Mouse (Mus musculus) intestine, embryonic 16.5 days (tissue): Measurements from ENCODE around the gene Slc39a7. TPM values are rescaled to one million over a fixed set of nuclear protein-coding genes. Genes with fewer than 3 reads are reported as not detected.
"Not testable (repeated sequence)": the region's sequence is repeated elsewhere in the genome, so short reads cannot be mapped to it uniquely, and the experiment has no call there.

ENCODE experiments used
- ATAC-seq: fragments of 200-750 bp; cut with Nextera tagmentation; 2 replicates; pipeline ENCODE4 v1.8.0; 2017; ENCODE audit warnings: moderate TSS enrichment, moderate library complexity
- H3K27ac ChIP-seq: fragments of 300-500 bp; sonication (generic); 2 replicates; pipeline ENCODE4 v1.5.1; 2014; ENCODE audit warnings: mild to moderate bottlenecking, low read length
- H3K27me3 ChIP-seq: fragments of 300-500 bp; sonication (generic); replicated peaks from 2 replicates; pipeline ENCODE4 v1.6.1; 2014; ENCODE audit warnings: low read length, control low read depth, mixed read lengths; ENCODE audit not compliant: control insufficient read depth, insufficient read depth
- H3K36me3 ChIP-seq: fragments of 300-500 bp; sonication (generic); 2 replicates; pipeline ENCODE4 v1.6.1; 2014; ENCODE audit warnings: low read length, control low read depth; ENCODE audit not compliant: control insufficient read depth, insufficient read depth
- H3K4me1 ChIP-seq: fragments of 300-500 bp; sonication (generic); 2 replicates; pipeline ENCODE4 v1.6.1; 2014; ENCODE audit warnings: low read length, control low read depth, mixed read lengths; ENCODE audit not compliant: control insufficient read depth, insufficient read depth
- H3K4me2 ChIP-seq: fragments of 300-500 bp; sonication (generic); 2 replicates; pipeline ENCODE4 v1.6.1; 2014; ENCODE audit warnings: low read depth, low read length, control low read depth
- H3K4me3 ChIP-seq: fragments of 300-500 bp; sonication (generic); 2 replicates; pipeline ENCODE4 v1.5.1; 2014; ENCODE audit warnings: mild to moderate bottlenecking, low read length
- H3K9ac ChIP-seq: fragments of 300-500 bp; sonication (generic); 2 replicates; pipeline ENCODE4 v1.6.1; 2014; ENCODE audit warnings: low read depth, low read length
- H3K9me3 ChIP-seq: fragments of 300-500 bp; sonication (generic); 2 replicates; pipeline ENCODE4 v1.6.1; 2016; ENCODE audit warnings: low read length, control low read depth; ENCODE audit not compliant: control insufficient read depth
- WGBS: fragments of 180-500 bp; shearing (Covaris S2); extraction: QIAGEN DNeasy Blood & Tissue Kit; methylation state at CpG from one replicate; pipeline ENCODE4 v1.1.7; 2014; 5-methylcytosine and 5-hydroxymethylcytosine counted together
- polyA plus RNA-seq: library from polyadenylated mRNA; unstranded; fragments of >200 nt; fragmentation: Nextera tagmentation; extraction: Ambion mirVana; gene quantifications from 2 replicates; pipeline ENCODE4 v1.2.1, GENCODE M21; 2015

The Slc39a7 gene
- polyA plus RNA-seq, 1 experiment from 2014 or later: 176 TPM

DNA sequence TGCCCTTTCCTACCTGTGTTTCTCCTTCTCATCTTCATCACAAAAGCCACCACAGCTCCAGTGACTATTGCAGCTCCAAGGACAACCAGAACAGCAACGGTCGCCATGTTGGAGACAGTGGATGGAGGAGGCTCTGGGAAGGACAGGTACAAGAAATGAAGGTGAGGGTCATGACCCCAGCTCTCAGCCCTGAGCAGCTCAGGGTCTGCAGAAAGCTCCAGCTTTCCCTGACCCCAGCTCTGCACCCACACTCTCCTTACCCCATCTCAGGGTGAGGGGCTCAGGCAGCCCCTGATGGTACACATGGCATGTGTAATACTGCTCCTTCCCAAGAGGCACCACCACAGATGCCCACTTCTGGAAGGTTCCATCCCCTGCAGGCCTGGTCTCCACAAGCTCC, 34.5 kb downstream of the Slc39a7 start:
- ATAC-seq: not testable (repeated sequence)
- whole genome bisulfite sequencing: 89% methylated on average over 2 of the region's 2 CpGs

DNA sequence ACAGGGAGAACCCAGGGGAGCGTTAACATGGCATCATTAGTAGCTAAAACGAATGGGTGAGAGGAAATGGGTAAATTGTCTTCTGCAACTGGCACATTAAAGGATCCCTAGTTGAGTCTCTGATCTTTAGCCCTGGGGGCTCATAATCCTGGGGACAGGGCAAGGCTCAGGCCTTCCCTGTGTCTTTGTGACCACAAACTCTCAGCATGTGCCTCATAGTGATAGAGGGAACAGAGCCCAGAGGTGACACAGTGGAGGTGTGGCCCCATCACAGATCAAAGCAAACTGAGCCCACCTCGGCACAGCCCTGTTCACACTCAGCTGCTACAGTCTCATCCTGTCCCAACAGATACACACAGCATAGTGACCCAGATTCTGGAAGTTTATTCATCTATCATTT, 35.8 kb downstream of the Slc39a7 start:
- no peaks in the 10 kb centered on the region for H3K4me1 ChIP-seq
- 43% methylated on average over 3 of the region's 3 CpGs for WGBS
- ATAC-seq: no peak
- H3K9ac ChIP-seq: no peak overlapping the region
- H3K27ac ChIP-seq: no peak overlapping the region
- no peaks in the 10 kb centered on the region for H3K9me3 ChIP-seq
- H3K4me3 ChIP-seq: no peak overlapping the region
- 0 out of 2 replicates have a peak, but pooled peaks cover 3% of the 10 kb centered on the region for H3K27me3 ChIP-seq
- no peak overlapping the region for H3K4me2 ChIP-seq
- H3K36me3 ChIP-seq: no peaks in the 10 kb centered on the region

More for the DNA sequence above, 34.5 kb downstream of the Slc39a7 start:
- H3K27me3 ChIP-seq, H3K36me3 ChIP-seq, H3K9ac ChIP-seq, H3K27ac ChIP-seq, H3K9me3 ChIP-seq, H3K4me2 ChIP-seq, H3K4me3 ChIP-seq, H3K4me1 ChIP-seq: not testable (repeated sequence)

DNA sequence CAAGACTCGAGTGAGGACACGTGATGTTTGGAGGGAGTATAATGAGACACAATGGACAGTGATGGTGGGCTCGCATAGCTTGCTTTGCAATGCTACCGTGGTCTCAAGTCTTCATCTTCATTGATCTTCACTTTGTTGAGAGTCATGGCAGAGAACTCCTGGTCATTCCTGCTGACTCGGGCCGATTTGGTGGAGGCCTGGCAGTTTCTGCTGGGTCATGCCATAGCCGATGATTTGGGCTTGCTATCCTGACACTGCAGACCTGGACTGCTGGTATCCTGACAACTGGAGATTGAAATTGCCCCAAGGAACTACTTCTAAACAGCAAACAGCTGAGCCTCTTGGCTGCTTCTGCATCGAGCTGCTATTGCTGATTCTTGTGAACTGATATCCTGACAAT, 36.5 kb downstream of the Slc39a7 start:
- 93% methylated on average over 8 of the region's 8 CpGs for WGBS
- Histone ChIP-seq H3K4me1 (no peaks in the 10 kb centered on the region), H3K9me3 (no peaks in the 10 kb centered on the region), H3K36me3 (no peaks in the 10 kb centered on the region), H3K27ac (no peak overlapping the region), H3K9ac (no peak overlapping the region), H3K4me2 (no peak overlapping the region), H3K4me3 (no peak overlapping the region), H3K27me3 (no peaks in the 10 kb centered on the region)
- no peak for ATAC-seq

DNA sequence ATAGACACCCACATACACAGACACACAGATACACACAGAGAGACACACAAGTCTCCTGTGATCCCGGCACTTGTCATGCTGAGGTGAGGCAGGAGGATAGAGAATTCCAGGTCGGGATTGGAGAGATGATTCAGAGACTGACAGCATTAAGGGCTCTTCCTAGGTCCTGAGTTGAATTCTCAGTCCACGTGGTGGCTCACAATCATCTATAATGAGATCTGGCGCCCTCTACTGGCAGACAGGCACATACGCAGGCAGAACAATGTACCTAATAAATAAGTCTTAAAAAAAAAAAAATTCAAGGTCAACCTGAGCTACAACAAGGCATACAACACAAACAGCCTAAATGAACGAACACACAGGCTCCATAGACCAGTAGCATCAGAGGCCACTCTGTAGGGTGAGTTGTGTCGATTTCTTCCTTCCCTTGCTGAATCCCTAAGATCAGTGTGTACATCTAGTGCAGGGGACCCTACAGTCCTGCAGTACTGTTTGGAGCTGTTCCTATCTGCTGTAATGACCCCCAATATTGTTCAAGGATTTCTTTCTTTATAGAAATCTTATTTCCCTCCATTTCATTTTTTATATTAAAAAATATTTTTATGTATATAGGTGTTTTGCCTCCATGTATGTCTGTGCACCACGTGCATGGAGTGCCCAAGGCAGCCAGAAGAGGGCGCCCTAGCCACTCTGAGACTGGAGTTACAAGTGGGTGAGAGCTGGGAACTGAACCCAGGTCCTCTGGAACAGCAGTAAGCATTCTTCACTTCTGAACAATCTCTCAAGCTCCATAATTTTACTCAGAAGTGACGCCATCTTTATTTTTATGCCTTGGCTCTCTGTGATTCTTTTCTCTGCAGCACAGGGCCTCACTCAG, 39.5 kb downstream of the Slc39a7 start:
- H3K4me3 ChIP-seq: no peak overlapping the region
- no peak for ATAC-seq
- no peaks in the 10 kb centered on the region for H3K27me3 ChIP-seq
- no peak overlapping the region for H3K27ac ChIP-seq
- H3K9ac ChIP-seq: no peak overlapping the region
- no peaks in the 10 kb centered on the region for H3K36me3 ChIP-seq
- WGBS: 32% methylated on average over 10 of the region's 10 CpGs
- no peaks in the 10 kb centered on the region for H3K9me3 ChIP-seq
- H3K4me2 ChIP-seq: no peak overlapping the region
- no peaks in the 10 kb centered on the region for H3K4me1 ChIP-seq

DNA sequence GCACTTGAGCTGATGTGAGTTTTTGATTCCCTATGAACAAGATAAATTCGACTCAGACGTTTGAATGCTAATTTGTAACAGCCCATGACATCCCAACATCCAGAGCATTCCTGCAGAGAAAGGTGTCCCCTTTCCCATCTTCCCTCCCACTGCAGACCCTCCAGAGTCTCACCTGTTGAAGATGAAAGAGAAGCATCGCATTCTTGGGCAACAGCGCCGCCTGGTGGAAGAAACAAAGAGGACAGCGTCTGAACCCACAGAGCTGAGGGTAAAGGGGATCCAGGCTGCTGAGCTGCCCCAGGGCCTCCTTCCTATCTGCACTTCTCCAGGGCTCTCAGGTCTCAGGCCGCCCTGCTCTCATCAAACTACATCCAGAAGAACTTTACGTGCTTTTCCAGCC, 49.3 kb downstream of the Slc39a7 start:
- ATAC-seq, H3K27ac ChIP-seq, H3K9ac ChIP-seq, H3K9me3 ChIP-seq, H3K36me3 ChIP-seq, H3K4me3 ChIP-seq: not testable (repeated sequence)
- H3K27me3 ChIP-seq: peaks cover 12% of the 10 kb centered on the region
- peaks cover 16% of the 10 kb centered on the region for H3K4me1 ChIP-seq
- 8% methylated on average over 8 of the region's 8 CpGs for WGBS
- peak overlapping the region; percentile 67; the same call in 1 of the 2 replicates for H3K4me2 ChIP-seq

DNA sequence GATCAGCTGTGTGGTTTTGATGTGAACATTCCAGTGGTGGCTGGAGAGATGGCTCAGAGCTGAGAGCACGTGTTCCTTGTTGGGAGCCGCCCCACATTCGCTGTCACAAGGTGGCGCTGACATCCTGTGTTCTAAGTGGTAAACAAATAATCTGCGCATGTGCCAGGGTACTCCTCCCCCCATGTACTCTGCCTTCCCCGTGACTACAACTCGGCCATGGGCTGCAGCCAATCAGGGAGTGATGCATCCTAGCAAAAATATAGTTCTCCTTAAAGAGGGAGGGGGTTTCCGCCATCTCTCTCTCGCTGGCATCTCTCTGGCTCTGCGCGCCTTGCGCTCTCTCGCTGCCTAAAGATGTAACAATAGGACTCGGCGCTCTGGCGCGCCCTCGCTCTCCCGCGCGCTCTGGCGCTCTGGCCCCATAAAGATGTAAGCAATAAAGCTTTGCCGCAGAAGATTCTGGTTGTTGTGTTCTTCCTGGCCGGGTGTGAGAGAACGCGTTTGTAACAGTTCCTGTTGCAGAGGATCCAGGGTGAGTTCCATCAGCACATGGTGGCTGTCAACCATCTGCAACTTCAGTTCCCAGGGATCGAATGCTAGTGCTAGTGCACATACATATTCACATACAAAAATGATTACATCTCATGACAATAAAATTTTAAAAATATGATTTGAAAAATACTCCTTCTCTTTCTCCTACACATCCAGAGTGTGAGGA, 50.1 kb downstream of the Slc39a7 start:
- Histone ChIP-seq H3K27me3 (peaks cover 12% of the 10 kb centered on the region), H3K9ac (peak overlapping the region; percentile 65), H3K4me2 (peak overlapping the region; percentile 67), H3K4me1 (peaks cover 16% of the 10 kb centered on the region), H3K4me3 (peak overlapping the region; percentile 54), H3K27ac (peak overlapping the region; percentile 69)
- H3K36me3 ChIP-seq, H3K9me3 ChIP-seq: not testable (repeated sequence)
- under 1% methylated on average over 27 of the region's 27 CpGs for WGBS
- ATAC-seq: peak; percentile 76

DNA sequence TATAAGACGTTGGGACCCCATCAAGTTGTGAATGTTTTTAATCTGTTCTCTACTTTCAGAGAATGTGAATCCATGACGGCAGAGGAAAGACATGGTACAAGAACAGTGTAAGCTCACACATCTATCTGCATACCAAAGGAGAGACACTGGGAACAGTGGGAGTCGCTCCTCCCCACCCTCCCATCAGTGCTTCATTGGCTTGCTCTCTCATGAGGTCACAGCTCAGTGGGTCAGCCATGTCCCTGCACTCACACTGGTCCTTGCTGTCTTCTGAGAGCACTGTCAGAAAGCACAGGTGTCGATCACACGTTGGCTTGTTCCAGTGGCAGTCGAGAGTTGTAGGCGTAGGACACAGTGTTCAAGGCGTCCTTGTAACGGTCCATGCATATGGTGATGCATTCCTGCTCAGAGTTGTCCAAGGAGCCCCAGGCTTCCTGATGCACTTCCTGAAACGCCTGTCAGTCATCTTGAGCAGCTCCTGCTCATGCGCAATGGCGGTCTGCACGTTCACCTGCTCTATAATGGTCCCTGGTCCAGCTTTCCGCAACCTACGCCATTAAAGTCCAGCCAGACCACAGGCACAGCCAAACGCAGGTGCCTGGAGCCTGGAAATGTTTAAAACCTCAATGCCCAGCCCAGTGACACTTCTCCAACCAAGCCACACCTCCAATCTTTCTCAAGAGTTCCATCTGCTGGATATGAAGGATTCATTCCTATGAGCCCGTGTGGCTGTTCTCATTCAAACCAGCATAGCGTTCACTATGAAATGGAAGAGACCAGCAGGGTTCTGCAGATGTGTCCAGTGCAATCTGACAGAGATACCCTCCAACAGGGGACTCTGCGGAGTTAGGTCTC, 51.1 kb downstream of the Slc39a7 start:
- no peak overlapping the region for H3K4me2 ChIP-seq
- H3K4me1 ChIP-seq: peaks cover 16% of the 10 kb centered on the region
- H3K9ac ChIP-seq: no peak overlapping the region
- no peak overlapping the region for H3K4me3 ChIP-seq
- 76% methylated on average over 19 of the region's 19 CpGs for WGBS
- no peak for ATAC-seq
- H3K9me3 ChIP-seq: no peaks in the 10 kb centered on the region
- H3K36me3 ChIP-seq: no peaks in the 10 kb centered on the region
- H3K27ac ChIP-seq: peak overlapping the region; percentile 41; the same call in 1 of the 2 replicates
- peaks cover 12% of the 10 kb centered on the region for H3K27me3 ChIP-seq

DNA sequence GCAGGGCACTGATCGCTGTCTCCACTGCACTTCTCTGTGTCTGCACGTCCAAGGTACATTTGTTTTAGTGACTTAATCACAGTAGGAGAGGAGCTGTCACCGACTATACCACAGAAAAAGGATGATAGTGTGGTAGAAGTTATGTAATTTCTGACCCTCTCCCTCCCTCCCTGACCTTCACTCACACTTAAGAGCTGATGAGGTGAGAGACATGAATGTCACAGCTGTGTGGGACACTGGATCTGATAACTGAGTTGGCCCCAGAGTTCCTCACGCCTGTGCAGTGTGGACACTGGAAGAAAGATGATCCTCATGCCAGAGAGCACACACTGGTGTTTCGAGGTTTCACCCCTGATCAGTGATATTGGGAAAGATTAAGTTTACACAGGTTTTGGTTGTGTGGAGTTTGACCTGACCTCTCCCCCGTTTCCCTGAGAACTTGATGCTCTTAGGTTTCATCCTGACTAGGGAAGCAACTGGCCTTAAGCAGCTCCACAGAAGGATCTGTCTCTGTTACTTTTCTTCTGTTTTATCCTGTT, 51.9 kb downstream of the Slc39a7 start:
- H3K9me3 ChIP-seq: no peaks in the 10 kb centered on the region
- H3K4me3 ChIP-seq: no peak overlapping the region
- ATAC-seq: no peak
- no peaks in the 10 kb centered on the region for H3K36me3 ChIP-seq
- H3K9ac ChIP-seq: peak overlapping the region; percentile 69; the same call in 1 of the 2 replicates
- H3K4me1 ChIP-seq: peaks cover 16% of the 10 kb centered on the region
- 71% methylated on average over 6 of the region's 6 CpGs for WGBS
- peak overlapping the region; percentile 73 for H3K27ac ChIP-seq
- peak overlapping the region; percentile 74; the same call in 1 of the 2 replicates for H3K4me2 ChIP-seq
- H3K27me3 ChIP-seq: peaks cover 12% of the 10 kb centered on the region
